Mouse (Mus musculus) cortical plate, adult 2 months (tissue): ENCODE measurements at regions not wholly inside any gene's neighbourhood (a gene's known extent, or its start where the extent isn't known, plus 50 kb on each side); places are given as distances from the start of the nearest gene placed in this dataset.

ENCODE experiments used
- CTCF ChIP-seq: fragments of 200-500 bp; IDR thresholded peaks from 2 replicates; pipeline ENCODE4 v1.5.1; 2011; ENCODE audit warnings: mild to moderate bottlenecking, control low read depth, low read length; ENCODE audit not compliant: insufficient read depth; ENCODE audit errors: extremely low read depth
- POLR2A ChIP-seq: fragments of 200-500 bp; IDR thresholded peaks from 2 replicates; pipeline ENCODE4 v1.6.1; 2011; ENCODE audit warnings: mild to moderate bottlenecking, low read length, control low read depth; ENCODE audit not compliant: insufficient read depth; ENCODE audit errors: extremely low read depth

- no peak for TF ChIP-seq CTCF
- no peak for TF ChIP-seq POLR2A
Observed at GRCm38 (mm10) chr8:15327312-15327711, 281.4 kb upstream of the BB014433 start.
